Mouse (Mus musculus) cerebellum, adult 9-11 months (tissue): ENCODE results near the gene Lsp1.
A peak's percentile ranks its signal among the peaks of the same experiment; 100 is the strongest.

Experiments
- DNase-seq: peaks from one replicate; pipeline ENCODE4 v3.0.0; 2022

Lsp1 gene

GRCm38 (mm10) chr7:142509518-142509917 is 48.9 kb downstream of the Lsp1 start:
- no peak for DNase-seq

GRCm38 (mm10) chr7:142510021-142510777 is 49.6 kb downstream of the Lsp1 start:
- DNase-seq: no peak

GRCm38 (mm10) chr7:142514048-142514447 is 53.4 kb downstream of the Lsp1 start:
- no peak for DNase-seq

- DNase-seq: no peak
Measured at GRCm38 (mm10) chr7:142516221-142516978, 55.8 kb downstream of the Lsp1 start.

- DNase-seq: no peak
Measured at GRCm38 (mm10) chr7:142517531-142517930, 56.9 kb downstream of the Lsp1 start.

- no peak for DNase-seq
Measured at GRCm38 (mm10) chr7:142520331-142520730, 59.7 kb downstream of the Lsp1 start.

DNA sequence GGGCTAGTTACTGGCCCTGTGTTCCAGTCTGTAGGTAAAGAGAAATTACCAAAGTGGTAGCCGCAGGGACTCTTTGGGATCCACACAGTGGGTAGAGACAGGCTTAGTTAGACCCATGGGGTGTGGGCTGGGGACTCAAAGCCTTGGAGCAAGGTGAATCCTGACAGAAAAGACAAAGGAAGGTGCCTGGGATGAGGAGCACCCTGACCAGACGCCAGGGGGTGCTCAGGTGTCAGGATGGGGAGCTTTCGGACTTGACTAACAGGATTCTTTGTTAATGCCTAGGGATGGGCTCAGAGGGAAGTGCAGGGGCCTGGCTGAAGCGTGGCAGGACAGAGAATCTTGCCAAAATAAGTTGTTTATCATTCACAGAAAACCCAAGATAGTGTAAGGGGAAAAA is 61.7 kb downstream of the Lsp1 start:
- DNase-seq: no peak

- no peak for DNase-seq
Measured at GRCm38 (mm10) chr7:142523200-142523990, 62.8 kb downstream of the Lsp1 start.

DNA sequence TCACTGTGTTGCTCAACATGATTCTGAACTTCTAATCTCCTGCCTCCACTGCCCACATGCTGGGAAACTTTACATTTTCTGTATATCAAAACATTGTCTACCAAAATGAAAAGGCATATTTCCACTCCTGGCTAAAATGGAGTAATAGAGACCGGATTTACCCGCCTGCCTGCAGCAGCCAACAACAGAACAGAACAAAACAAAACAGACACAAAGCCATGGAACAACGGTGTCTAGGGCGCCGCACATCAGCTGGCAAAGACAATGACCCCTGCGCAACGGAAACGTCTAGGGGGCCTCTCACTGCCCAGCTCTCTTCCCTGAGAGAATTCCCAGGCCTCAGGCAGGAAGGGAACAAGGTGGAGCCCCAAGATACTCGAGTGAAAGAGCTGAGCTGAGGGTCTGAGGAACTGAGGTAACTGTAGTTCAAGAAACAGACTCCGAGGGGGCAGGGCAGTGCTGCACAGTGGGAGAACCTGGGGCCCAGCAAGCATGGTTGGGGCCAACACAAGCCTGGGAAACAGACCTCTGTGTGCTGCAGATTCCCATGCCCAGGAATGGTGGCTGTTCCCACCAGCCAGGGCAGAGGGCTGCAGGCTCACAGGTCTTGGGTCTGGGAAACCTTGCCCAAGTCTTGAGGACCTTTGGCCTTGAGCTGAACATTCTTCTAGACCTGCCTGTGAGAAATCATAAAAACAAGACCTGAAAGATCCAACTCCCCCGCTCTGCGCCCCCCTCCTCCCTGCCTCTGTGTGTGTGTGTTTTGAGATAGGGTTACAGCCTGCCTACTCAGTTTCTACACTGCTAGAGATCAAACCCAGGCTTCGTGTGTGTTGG is 65.0 kb downstream of the Lsp1 start:
- no peak for DNase-seq

DNA sequence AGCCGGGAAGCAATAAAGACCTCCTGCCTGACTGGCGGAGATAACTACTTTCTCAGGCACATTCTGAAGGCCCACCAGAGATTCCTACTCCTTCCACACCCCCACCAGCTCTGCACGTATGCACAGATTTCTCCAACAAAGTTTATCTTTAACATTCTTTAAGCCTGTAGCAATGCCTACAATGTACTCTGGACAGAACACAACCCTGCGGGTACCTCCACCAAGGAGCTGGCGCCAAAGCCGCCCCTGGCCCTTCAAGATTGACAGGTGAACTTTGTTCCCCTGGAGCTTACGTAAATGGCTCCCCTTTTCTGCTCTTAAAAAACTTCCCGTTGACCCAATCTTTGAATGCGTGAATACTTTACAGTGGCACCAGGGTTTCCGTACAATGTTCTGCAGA is 68.7 kb downstream of the Lsp1 start:
- DNase-seq: no peak

- peak; percentile 49 for DNase-seq
Measured at GRCm38 (mm10) chr7:142531973-142532521, 71.4 kb downstream of the Lsp1 start.

DNA sequence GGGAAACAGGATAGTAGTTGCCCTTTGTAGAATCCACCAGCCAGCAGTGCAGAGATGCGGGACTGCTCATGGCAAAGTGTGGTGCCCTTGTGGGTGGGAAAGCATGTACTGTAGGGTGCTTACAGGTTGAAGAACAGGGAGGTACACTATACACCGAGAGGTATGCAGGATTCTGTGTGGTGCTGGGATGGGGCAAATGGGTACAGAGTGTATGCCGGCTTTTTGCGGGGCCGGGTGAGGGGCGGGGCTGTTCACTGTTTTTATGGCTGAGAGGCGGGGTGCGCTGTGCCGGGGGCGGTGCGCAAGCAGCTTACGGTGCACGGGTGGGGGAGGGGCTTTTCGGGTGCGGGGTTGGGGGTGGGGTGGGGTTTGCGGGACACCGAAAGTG is 72.1 kb downstream of the Lsp1 start, which contains the start of gene Mrpl23:
Mrpl23 (plus strand) TSS at position 16 of the 388 bp plus-strand sequence.
- DNase-seq: no peak

- DNase-seq: peak; percentile 89
Measured at GRCm38 (mm10) chr7:142533059-142533855, 72.6 kb downstream of the Lsp1 start.

GRCm38 (mm10) chr7:142535116-142535515 is 74.5 kb downstream of the Lsp1 start:
- DNase-seq: peak; percentile 20

- no peak for DNase-seq
Measured at GRCm38 (mm10) chr7:142535832-142536231, 75.2 kb downstream of the Lsp1 start.

GRCm38 (mm10) chr7:142537181-142537580 is 76.6 kb downstream of the Lsp1 start:
- DNase-seq: no peak

DNA sequence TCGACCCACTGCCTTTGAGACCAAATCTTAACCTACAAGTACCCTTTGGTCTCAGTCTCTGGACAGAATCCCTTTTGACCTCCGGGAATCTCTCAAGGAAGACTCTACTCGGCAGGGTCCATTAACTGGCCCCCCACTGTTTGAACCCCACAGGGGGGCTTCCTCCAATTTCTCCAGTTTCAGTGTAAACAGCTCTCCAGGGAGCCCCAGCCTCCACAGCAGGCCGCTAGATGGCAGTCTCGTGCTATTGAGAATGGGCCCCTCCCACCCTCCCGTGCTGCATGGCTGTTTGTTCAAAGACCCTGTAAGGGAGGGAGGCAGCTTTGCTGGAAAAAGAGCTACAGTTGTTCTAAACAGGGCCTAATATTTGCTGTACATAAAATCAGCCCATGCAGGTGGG is 77.3 kb downstream of the Lsp1 start:
- peak; percentile 60 for DNase-seq

- DNase-seq: no peak
Measured at GRCm38 (mm10) chr7:142538291-142538690, 77.7 kb downstream of the Lsp1 start.

DNA sequence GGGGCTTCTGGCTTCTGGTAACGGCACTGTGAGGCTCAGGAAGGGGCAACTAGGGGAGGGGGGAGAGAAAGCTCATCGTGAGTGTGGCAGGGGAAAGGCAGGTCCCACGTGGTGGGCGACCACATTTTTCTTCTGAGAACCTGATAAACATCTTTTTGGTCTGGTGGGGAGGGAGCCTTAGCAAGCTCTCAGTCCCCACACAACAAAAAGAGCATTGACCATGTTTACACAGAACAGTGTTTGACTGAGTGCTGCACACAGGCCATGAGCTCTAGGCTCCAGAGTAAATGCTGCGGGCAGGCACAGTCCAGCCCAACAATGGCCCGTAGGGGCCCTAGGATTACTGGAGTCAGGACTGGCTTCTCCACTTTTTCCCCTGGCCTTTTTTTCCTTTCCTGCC is 78.2 kb downstream of the Lsp1 start:
- DNase-seq: no peak

GRCm38 (mm10) chr7:142539828-142540227 is 79.2 kb downstream of the Lsp1 start:
- DNase-seq: no peak

- DNase-seq: no peak
Measured at GRCm38 (mm10) chr7:142542771-142543303, 82.2 kb downstream of the Lsp1 start.
